Mouse (Mus musculus) heart, adult 2 months (tissue): ENCODE data around the gene Aup1. TPM values are rescaled to one million over a fixed set of nuclear protein-coding genes. Genes with fewer than 3 reads are reported as not detected.

Source experiments
- DNase-seq, 2 experiments: peaks; one replicate each; pipeline ENCODE4 v3.0.0; 2021
- H3K27ac ChIP-seq: fragments of 200-600 bp; 2 replicates; pipeline ENCODE4 v1.8.1; 2022
- H3K27me3 ChIP-seq: fragments of 200-500 bp; 2 replicates; pipeline ENCODE4 v1.6.1; 2012; ENCODE audit warnings: mild to moderate bottlenecking, low read length, inconsistent platforms, mixed read lengths; ENCODE audit not compliant: control insufficient read depth, insufficient read depth
- H3K36me3 ChIP-seq: fragments of 200-500 bp; 2 replicates; pipeline ENCODE4 v1.6.1; 2012; ENCODE audit warnings: low read length, inconsistent platforms; ENCODE audit not compliant: control insufficient read depth, insufficient read depth
- H3K4me1 ChIP-seq: fragments of 200-500 bp; 2 replicates; pipeline ENCODE4 v1.6.1; 2011; ENCODE audit warnings: low read length; ENCODE audit not compliant: control insufficient read depth, insufficient read depth
- H3K4me3 ChIP-seq: fragments of 200-600 bp; 2 replicates; pipeline ENCODE4 v1.8.1; 2022
- H3K79me2 ChIP-seq: fragments of 200-500 bp; replicated peaks from 2 replicates; pipeline ENCODE4 v1.6.1; 2012; ENCODE audit warnings: mild to moderate bottlenecking, inconsistent platforms, low read length, moderate library complexity, mixed read lengths; ENCODE audit not compliant: control insufficient read depth, insufficient read depth
- H3K9ac ChIP-seq: fragments of 200-500 bp; 2 replicates; pipeline ENCODE4 v1.6.1; 2012; ENCODE audit warnings: low read depth, mild to moderate bottlenecking, control low read depth, inconsistent platforms, low read length, mixed read lengths
- CTCF ChIP-seq: fragments of 200-600 bp; IDR thresholded peaks from 2 replicates; pipeline ENCODE4 v1.8.1; 2022; ENCODE audit warnings: antibody characterized with exemption, mild to moderate bottlenecking, moderate library complexity
- EP300 ChIP-seq: fragments of 200-500 bp; IDR thresholded peaks from 2 replicates; pipeline ENCODE4 v1.6.1; 2011; ENCODE audit warnings: low read depth, low read length, control low read depth; ENCODE audit not compliant: insufficient read depth
- POLR2A ChIP-seq: fragments of 200-500 bp; IDR thresholded peaks from 2 replicates; pipeline ENCODE4 v1.6.1; 2011; ENCODE audit warnings: mild to moderate bottlenecking, low read depth, low read length, control low read depth; ENCODE audit not compliant: insufficient read depth
- WGBS: fragments of 180-500 bp; shearing (Covaris S2); methylation state at CpG from one replicate; pipeline ENCODE4 v1.1.7; 2018; 5-methylcytosine and 5-hydroxymethylcytosine counted together
- intact Hi-C: fragments of 180-260 bp; cut with DNase I; formaldehyde crosslinking; loops from one replicate; pipeline ENCODE4 v1.15.1; 2025
- polyA plus RNA-seq: library from polyadenylated mRNA; depleted of rRNA; stranded (reverse); fragments of >200 nt; gene quantifications from 2 replicates; pipeline ENCODE4 v1.2.3, GENCODE M21; 2012
- total RNA-seq, 2 experiments: library from RNA; stranded (reverse); gene quantifications; 2 replicates each; pipeline ENCODE4 v1.2.3; 2021

The Aup1 gene
- total and polyA plus RNA-seq, 3 experiments: 70.9 to 178 (median 87.0) TPM

DNA sequence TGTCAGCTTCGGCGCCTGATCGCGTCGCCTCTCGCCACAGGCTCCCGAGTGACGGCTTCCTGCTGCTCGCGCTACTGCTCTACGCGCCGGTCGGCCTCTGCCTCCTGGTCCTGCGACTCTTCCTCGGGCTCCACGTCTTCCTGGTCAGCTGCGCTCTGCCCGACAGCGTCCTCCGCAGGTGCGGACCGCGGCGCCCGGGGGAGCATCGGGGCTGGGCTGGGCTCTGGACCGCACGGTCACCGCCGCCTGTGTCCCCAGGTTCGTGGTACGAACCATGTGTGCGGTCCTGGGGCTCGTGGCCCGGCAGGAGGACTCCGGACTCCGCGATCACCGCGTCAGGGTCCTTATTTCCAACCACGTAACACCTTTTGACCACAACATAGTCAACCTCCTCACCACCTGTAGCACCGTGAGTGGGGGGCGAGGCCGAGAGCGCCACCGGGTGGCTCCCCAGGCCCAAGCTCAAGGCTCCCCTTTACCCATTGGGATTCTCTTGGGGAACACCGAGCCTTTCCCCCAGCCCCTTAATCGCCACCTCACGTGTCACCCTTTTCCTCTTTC, 630 bp downstream of the Aup1 start, which contains the start of gene Htra2:
Gene Htra2 (minus strand): TSS at position 403 of the 561 bp plus-strand sequence.
- Histone ChIP-seq H3K36me3 (no peaks in the 10 kb centered on the region), H3K79me2 (no peaks in the 10 kb centered on the region; the same call in 1 of the 2 replicates), H3K27me3 (no peaks in the 10 kb centered on the region), H3K9ac (peak within 1 kb of the TSS; percentile 92), H3K27ac (peak within 1 kb of the TSS; percentile 93), H3K4me3 (peak within 1 kb of the TSS; percentile 88), H3K4me1 (peaks cover 8% of the 10 kb centered on the region)
- TF ChIP-seq CTCF (peak; percentile 53), POLR2A (no peak)
- DNase-seq: no peak
- under 1% methylated on average over 50 of the region's 50 CpGs for WGBS
- intact Hi-C loops: loop anchor here (1.0 to 2.0 kb wide), 3 partner anchors 22 to 58 kb away; partner anchors contain the start of genes Mrpl53 and Pcgf1

DNA sequence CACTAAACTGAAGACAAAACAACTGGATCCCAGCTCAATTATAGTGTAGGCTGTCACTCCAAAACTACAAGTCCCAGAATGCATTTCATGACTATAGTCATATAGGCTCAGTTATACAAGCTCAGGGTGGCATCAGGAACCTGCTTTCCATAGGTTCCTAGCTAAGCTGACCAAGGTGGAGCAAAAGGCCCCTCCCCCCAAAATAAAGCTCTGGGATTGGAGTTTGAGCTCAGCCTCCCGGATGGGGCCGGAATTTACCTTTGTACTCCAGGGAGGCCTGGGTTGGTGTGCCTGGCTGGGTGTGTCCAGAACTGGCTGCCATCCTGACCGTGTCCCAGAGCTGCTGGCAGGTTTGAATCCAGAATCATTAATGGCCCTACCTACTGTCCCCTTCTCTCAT, 3.5 kb downstream of the Aup1 start, which contains the start of gene Dqx1:
Gene Dqx1 (plus strand): TSS at position 55 of the 400 bp plus-strand sequence.
- Histone ChIP-seq H3K4me1 (peaks cover 7% of the 10 kb centered on the region), H3K4me3 (no peak within 1 kb of the TSS), H3K79me2 (no peaks in the 10 kb centered on the region; the same call in 1 of the 2 replicates), H3K27me3 (no peaks in the 10 kb centered on the region), H3K9ac (no peak within 1 kb of the TSS), H3K27ac (no peak within 1 kb of the TSS), H3K36me3 (no peaks in the 10 kb centered on the region)
- 72% methylated on average over 3 of the region's 3 CpGs for WGBS
- no peak for DNase-seq
- intact Hi-C loops: no loop called here
- TF ChIP-seq CTCF (no peak), POLR2A (no peak), EP300 (no peak)

DNA sequence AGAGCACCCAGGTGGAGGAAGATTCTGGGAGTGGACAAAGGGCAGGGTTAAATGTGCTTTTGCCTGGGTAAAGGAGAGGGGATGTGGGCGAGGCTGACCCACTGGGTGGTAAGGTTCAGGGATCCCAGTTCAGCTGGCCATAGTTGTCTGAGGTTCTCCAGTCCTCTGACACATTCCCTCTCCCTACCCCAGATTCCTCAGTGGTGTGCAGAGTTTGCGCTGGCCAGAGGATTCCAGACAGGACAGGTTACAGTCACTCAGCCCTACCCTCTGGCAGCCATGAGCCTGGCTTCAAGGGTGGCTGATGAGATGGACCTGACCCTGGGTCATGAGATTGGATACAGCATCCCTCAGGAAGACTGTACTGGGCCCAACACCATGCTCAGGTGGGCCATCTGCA, 4.4 kb downstream of the Aup1 start:
- Histone ChIP-seq H3K27me3 (no peaks in the 10 kb centered on the region; the same call in 1 of the 2 replicates), H3K4me3 (no peak overlapping the region), H3K36me3 (no peaks in the 10 kb centered on the region), H3K4me1 (peaks cover 4% of the 10 kb centered on the region), H3K27ac (no peak overlapping the region), H3K9ac (no peak overlapping the region), H3K79me2 (no peaks in the 10 kb centered on the region; the same call in 1 of the 2 replicates)
- intact Hi-C loops: no loop called here
- 81% methylated on average over 2 of the region's 2 CpGs for WGBS
- no peak for DNase-seq
- TF ChIP-seq EP300 (no peak), POLR2A (0 out of 2 replicates have a peak, but pooled peaks have one; percentile 5), CTCF (no peak)

DNA sequence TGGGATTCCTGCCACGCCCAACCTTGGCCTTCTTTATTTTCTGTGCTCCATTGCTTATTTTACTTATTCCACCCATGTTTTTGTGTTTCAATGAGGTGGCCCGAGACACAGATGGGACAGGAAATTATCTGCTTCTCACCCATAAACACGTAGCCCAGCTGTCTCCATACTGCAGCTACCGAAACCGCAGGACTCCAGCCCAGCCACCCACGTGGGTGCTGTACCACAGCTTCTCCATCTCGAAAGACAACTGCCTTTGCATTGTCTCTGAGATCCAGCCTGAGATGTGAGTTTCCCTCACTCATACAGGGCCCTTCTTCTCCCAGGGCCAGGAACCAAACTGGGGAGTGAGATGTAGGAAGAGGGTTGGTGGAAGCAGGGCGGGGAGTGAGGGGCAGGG, 11.7 kb downstream of the Aup1 start:
- DNase-seq: no peak
- Histone ChIP-seq H3K4me1 (no peaks in the 10 kb centered on the region), H3K79me2 (no peaks in the 10 kb centered on the region), H3K4me3 (no peak overlapping the region), H3K9ac (no peak overlapping the region), H3K27me3 (peaks cover 33% of the 10 kb centered on the region), H3K36me3 (no peaks in the 10 kb centered on the region), H3K27ac (no peak overlapping the region)
- no peak for TF ChIP-seq POLR2A
- no peak for TF ChIP-seq CTCF
- no peak for TF ChIP-seq EP300
- intact Hi-C loops: no loop called here
- WGBS: 40% methylated on average over 8 of the region's 8 CpGs

DNA sequence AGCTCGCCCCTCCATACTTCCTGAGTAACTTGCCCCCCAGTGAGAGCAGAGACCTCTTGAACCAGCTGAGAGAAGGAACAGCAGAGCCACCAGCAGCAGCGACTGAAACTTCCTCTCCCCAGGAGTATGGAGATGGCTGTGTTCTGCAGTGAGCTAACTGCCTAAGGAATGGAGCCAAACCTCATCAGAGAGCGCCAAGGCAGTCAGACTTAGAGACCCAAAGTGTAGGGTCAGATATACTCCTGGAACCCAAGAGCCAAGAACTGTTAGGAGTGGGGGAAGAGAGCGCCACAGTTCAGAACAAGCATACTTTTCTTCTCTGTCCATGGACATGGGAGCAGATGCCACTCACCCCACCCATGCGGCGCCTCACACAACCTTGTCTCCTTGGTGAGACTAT, 12.1 kb downstream of the Aup1 start:
- Histone ChIP-seq H3K79me2 (no peaks in the 10 kb centered on the region), H3K4me3 (no peak overlapping the region), H3K27ac (no peak overlapping the region), H3K9ac (no peak overlapping the region), H3K36me3 (no peaks in the 10 kb centered on the region), H3K27me3 (peaks cover 38% of the 10 kb centered on the region), H3K4me1 (no peaks in the 10 kb centered on the region)
- no peak for DNase-seq
- TF ChIP-seq CTCF: no peak
- no peak for TF ChIP-seq POLR2A
- no peak for TF ChIP-seq EP300
- 32% methylated on average over 6 of the region's 6 CpGs for WGBS
- intact Hi-C loops: no loop called here

DNA sequence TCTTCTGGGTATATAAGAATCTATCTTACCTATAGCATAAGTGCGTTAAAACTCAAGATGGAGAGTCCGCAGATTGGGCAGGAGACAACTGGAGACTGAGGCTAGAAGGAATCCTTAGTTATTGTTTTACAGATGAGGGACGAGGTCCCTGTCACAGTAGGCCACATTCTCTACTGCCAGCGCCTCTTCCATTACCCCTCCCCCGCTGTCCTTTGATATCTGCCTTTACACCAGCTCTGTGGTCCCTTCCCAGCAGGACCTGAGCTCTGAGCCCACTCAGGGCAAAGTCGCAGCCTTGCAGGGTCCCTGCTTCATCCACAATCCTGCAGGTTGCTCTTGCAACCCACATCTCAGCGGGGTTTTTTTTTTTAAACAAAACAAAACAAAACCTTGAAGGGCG, 13.9 kb downstream of the Aup1 start:
- H3K9ac ChIP-seq: no peak overlapping the region
- WGBS: 27% methylated on average over 8 of the region's 8 CpGs
- no peaks in the 10 kb centered on the region for H3K79me2 ChIP-seq
- intact Hi-C loops: no loop called here
- no peak for TF ChIP-seq CTCF
- no peak for TF ChIP-seq EP300
- no peak for TF ChIP-seq POLR2A
- H3K27ac ChIP-seq: no peak overlapping the region
- H3K27me3 ChIP-seq: peaks cover 45% of the 10 kb centered on the region
- DNase-seq: no peak
- H3K36me3 ChIP-seq: no peaks in the 10 kb centered on the region
- H3K4me3 ChIP-seq: no peak overlapping the region
- no peaks in the 10 kb centered on the region for H3K4me1 ChIP-seq
